Mouse (Mus musculus) ES-E14 (cell line): ENCODE data around the gene Wiz.

Experiments used
- CHD2 ChIP-seq: IDR thresholded peaks from 2 replicates; pipeline ENCODE4 v1.6.1; 2014; ENCODE audit warnings: mild to moderate bottlenecking, low read depth, low read length, inconsistent platforms
- ZC3H11A ChIP-seq: IDR thresholded peaks from 2 replicates; pipeline ENCODE4 v1.6.1; 2012; ENCODE audit warnings: low read depth, mild to moderate bottlenecking, inconsistent platforms, low read length, borderline replicate concordance
- ZNF384 ChIP-seq: IDR thresholded peaks from 2 replicates; pipeline ENCODE4 v1.6.1; 2012; ENCODE audit warnings: low read depth, low read length, inconsistent platforms

- TF ChIP-seq CHD2 (no peak), ZNF384 (no peak), ZC3H11A (no peak)
Measured at GRCm38 (mm10) chr17:32319950-32320349, 69.3 kb downstream of the Wiz start.
